Mouse (Mus musculus): Measurements from ENCODE around the gene Upb1. TPM values are rescaled to one million over a fixed set of nuclear protein-coding genes. Genes with fewer than 3 reads are reported as not detected.

The Upb1 gene
- polyA plus RNA-seq, 1 experiment, result 58.5 TPM

DNA sequence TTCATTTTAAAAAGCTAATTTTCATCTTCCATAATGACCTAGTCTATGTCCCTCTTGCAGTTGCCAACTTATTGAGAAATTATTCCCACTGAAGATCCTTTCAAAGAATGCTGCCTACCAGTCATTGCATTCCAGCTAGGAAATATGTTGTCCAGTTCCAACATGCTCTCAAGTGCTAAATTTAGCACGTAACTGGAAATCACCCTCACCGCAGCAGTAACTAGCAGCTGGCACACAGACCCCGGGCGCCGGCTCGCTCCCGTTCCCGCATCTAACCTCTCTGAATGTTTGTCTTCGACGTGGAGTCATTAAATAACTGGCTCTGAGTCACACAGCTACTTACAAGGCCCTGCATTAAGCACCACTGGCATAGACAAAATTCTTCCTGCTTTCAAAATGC is 22.2 kb upstream of the Upb1 start:
- TF ChIP-seq CTCF (conservative IDR thresholded peaks at IDR 0.05; ENCODE audit: insufficient read depth, insufficient read length, low read depth, low read length) (no peak), POLR2A (IDR thresholded peaks at IDR 0.05; ENCODE audit: low read depth, low read length) (no peak)
- Histone ChIP-seq H3K4me1 (ENCODE audit: control insufficient read depth, insufficient read depth, low read length) (no peaks in the 10 kb centered on the region; the same call in 1 of the 2 replicates), H3K4me3 (ENCODE audit: insufficient read depth, low read depth, low read length) (no peak overlapping the region), H3K36me3 (ENCODE audit: control insufficient read depth, insufficient read depth, low read length) (no peaks in the 10 kb centered on the region), H3K27me3 (replicated peaks; ENCODE audit: control insufficient read depth, insufficient read depth, low read length) (no peaks in the 10 kb centered on the region), H3K27ac (ENCODE audit: insufficient read depth, low read depth, low read length) (no peak overlapping the region)
- DNase-seq, result no peak
- 55% methylated on average over 10 of the region's 10 CpGs for WGBS

DNA sequence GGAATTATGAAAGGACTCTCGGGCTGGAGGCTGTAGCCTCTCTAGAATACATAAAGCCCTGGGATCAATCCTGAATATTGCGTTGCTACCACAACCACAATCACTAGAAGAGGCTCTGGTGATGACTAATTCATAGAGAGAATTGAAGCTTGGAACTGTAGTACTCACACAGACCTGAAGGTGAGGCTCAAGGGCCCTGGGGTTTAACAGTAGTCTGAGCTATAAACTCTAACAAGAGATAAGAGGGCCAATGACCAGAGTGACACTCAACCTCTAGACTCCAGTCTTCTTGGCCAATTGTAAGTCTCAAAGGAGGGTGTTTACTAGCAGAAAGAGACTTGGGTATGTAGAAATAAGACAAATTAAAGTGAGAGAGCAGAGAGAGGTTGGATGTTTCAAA is 10.8 kb upstream of the Upb1 start:
- Histone ChIP-seq H3K4me1 (ENCODE audit: control insufficient read depth, insufficient read depth, low read length) (no peaks in the 10 kb centered on the region; the same call in 1 of the 2 replicates), H3K27me3 (replicated peaks; ENCODE audit: control insufficient read depth, insufficient read depth, low read length) (no peaks in the 10 kb centered on the region), H3K4me3 (ENCODE audit: insufficient read depth, low read depth, low read length) (no peak overlapping the region), H3K27ac (ENCODE audit: insufficient read depth, low read depth, low read length) (no peak overlapping the region), H3K36me3 (ENCODE audit: control insufficient read depth, insufficient read depth, low read length) (no peaks in the 10 kb centered on the region)
- WGBS, result 88% methylated on average over 2 of the region's 2 CpGs
- TF ChIP-seq POLR2A (IDR thresholded peaks at IDR 0.05; ENCODE audit: low read depth, low read length), result no peak
- peak; percentile 24; the same call in 1 of the 2 replicates for TF ChIP-seq CTCF (conservative IDR thresholded peaks at IDR 0.05; ENCODE audit: insufficient read depth, insufficient read length, low read depth, low read length)
- peak; percentile 36 for DNase-seq

DNA sequence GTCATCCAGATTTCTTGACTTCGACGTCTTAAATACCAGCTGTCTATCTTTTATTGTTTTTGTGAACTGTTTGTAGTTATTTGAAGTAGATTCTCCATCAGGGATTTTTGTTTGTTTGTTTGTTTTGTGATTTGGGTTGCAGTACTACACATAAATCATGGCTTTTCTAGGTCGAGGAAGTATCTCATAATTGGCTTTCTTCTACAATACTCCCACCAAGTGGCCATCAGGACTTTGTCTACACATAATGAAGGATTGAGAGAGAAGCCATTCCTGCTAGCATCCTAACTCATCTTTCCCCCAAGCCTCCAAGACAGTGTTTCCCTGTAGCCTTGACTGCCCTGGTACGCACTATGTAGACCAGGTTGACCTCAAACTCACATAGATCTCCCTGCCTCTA is 10.1 kb upstream of the Upb1 start:
- WGBS, result 75% methylated on average over 4 of the region's 4 CpGs
- H3K4me1 ChIP-seq (ENCODE audit: control insufficient read depth, insufficient read depth, low read length), result no peaks in the 10 kb centered on the region; the same call in 1 of the 2 replicates
- no peaks in the 10 kb centered on the region for H3K36me3 ChIP-seq (ENCODE audit: control insufficient read depth, insufficient read depth, low read length)
- TF ChIP-seq CTCF (conservative IDR thresholded peaks at IDR 0.05; ENCODE audit: insufficient read depth, insufficient read length, low read depth, low read length), result peak; percentile 19; the same call in 1 of the 2 replicates
- no peak for TF ChIP-seq POLR2A (IDR thresholded peaks at IDR 0.05; ENCODE audit: low read depth, low read length)
- peak; percentile 37 for DNase-seq
- no peak overlapping the region for H3K4me3 ChIP-seq (ENCODE audit: insufficient read depth, low read depth, low read length)
- no peak overlapping the region for H3K27ac ChIP-seq (ENCODE audit: insufficient read depth, low read depth, low read length)
- no peaks in the 10 kb centered on the region for H3K27me3 ChIP-seq (replicated peaks; ENCODE audit: control insufficient read depth, insufficient read depth, low read length)

- no peak for DNase-seq
- H3K36me3 ChIP-seq (ENCODE audit: control insufficient read depth, insufficient read depth, low read length), result no peaks in the 10 kb centered on the region
- no peak overlapping the region for H3K4me3 ChIP-seq (ENCODE audit: insufficient read depth, low read depth, low read length)
- TF ChIP-seq POLR2A (IDR thresholded peaks at IDR 0.05; ENCODE audit: low read depth, low read length) (no peak), CTCF (conservative IDR thresholded peaks at IDR 0.05; ENCODE audit: insufficient read depth, insufficient read length, low read depth, low read length) (no peak)
- no peak overlapping the region for H3K27ac ChIP-seq (ENCODE audit: insufficient read depth, low read depth, low read length)
- no peaks in the 10 kb centered on the region; the same call in 1 of the 2 replicates for H3K4me1 ChIP-seq (ENCODE audit: control insufficient read depth, insufficient read depth, low read length)
- 90% methylated on average over 8 of the region's 8 CpGs for WGBS
- no peaks in the 10 kb centered on the region for H3K27me3 ChIP-seq (replicated peaks; ENCODE audit: control insufficient read depth, insufficient read depth, low read length)
Measured at GRCm38 (mm10) chr10:75394796-75395195, 6.1 kb upstream of the Upb1 start.

DNA sequence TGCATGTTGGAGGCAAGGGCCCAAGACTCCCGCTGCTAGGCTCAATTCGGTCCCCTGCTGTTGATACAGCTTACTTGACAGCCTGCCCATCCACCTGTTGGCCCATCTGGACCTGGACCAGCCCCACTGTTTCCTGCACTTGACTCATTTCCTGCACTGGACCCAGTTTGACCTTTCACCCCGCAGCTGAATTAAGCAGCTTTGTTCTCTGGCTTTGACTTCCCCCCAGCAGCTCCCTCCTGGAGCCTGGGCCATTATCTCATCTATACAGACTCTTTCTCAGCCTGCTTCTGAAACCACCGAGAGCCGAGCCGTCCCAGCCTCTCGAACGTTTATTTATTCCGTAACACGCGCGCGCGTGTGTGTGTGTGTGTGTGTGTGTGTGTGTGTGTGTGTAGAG is 3.9 kb upstream of the Upb1 start:
- Histone ChIP-seq H3K27ac (ENCODE audit: insufficient read depth, low read depth, low read length) (no peak overlapping the region), H3K4me1 (ENCODE audit: control insufficient read depth, insufficient read depth, low read length) (no peaks in the 10 kb centered on the region), H3K4me3 (ENCODE audit: insufficient read depth, low read depth, low read length) (no peak overlapping the region), H3K27me3 (replicated peaks; ENCODE audit: control insufficient read depth, insufficient read depth, low read length) (no peaks in the 10 kb centered on the region), H3K36me3 (ENCODE audit: control insufficient read depth, insufficient read depth, low read length) (no peaks in the 10 kb centered on the region)
- WGBS, result 65% methylated on average over 14 of the region's 14 CpGs
- TF ChIP-seq POLR2A (IDR thresholded peaks at IDR 0.05; ENCODE audit: low read depth, low read length), result no peak
- TF ChIP-seq CTCF (conservative IDR thresholded peaks at IDR 0.05; ENCODE audit: insufficient read depth, insufficient read length, low read depth, low read length), result no peak
- DNase-seq, result peak; percentile 76

GRCm38 (mm10) chr10:75405916-75406315 is 5.0 kb downstream of the Upb1 start:
- H3K27ac ChIP-seq (ENCODE audit: insufficient read depth, low read depth, low read length), result no peak overlapping the region; the same call in 1 of the 2 replicates
- no peak for TF ChIP-seq CTCF (conservative IDR thresholded peaks at IDR 0.05; ENCODE audit: insufficient read depth, insufficient read length, low read depth, low read length)
- TF ChIP-seq POLR2A (IDR thresholded peaks at IDR 0.05; ENCODE audit: low read depth, low read length), result no peak

DNA sequence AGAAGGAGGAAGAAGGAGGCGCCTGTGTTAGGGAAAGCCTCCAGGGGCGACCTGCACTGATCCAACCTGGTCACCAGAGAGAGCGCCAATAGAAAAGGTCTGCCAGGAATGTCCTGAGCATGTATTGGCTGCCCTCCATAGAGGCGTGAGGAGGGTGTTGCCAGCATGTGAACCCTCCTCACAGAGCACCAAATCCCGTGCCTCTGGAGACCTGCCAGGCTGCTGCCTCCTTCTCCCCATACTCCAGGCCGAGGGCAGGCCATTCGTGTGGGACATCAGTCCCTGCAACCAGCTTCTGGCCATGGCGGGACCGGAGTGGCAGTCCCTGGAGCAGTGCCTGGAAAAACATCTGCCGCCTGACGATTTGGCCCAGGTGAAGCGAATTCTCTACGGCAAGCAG is 5.8 kb downstream of the Upb1 start:
- 40% methylated on average over 13 of the region's 13 CpGs for WGBS
- peak; percentile 63 for TF ChIP-seq POLR2A (IDR thresholded peaks at IDR 0.05; ENCODE audit: low read depth, low read length)
- 0 out of 2 replicates have a peak, but pooled peaks have one; percentile 19 for TF ChIP-seq CTCF (conservative IDR thresholded peaks at IDR 0.05; ENCODE audit: insufficient read depth, insufficient read length, low read depth, low read length)
- H3K27ac ChIP-seq (ENCODE audit: insufficient read depth, low read depth, low read length), result peak overlapping the region; percentile 11
- peaks cover 13% of the 10 kb centered on the region; the same call in 1 of the 2 replicates for H3K4me1 ChIP-seq (ENCODE audit: control insufficient read depth, insufficient read depth, low read length)
- peak; percentile 96 for DNase-seq
- H3K27me3 ChIP-seq (replicated peaks; ENCODE audit: control insufficient read depth, insufficient read depth, low read length), result no peaks in the 10 kb centered on the region
- no peaks in the 10 kb centered on the region for H3K36me3 ChIP-seq (ENCODE audit: control insufficient read depth, insufficient read depth, low read length)
- peak overlapping the region; percentile 41 for H3K4me3 ChIP-seq (ENCODE audit: insufficient read depth, low read depth, low read length)

More at GRCm38 (mm10) chr10:75405916-75406315, 5.0 kb downstream of the Upb1 start:
- no peak for DNase-seq
- WGBS, result 95% methylated on average over 8 of the region's 8 CpGs
- H3K27me3 ChIP-seq (replicated peaks; ENCODE audit: control insufficient read depth, insufficient read depth, low read length), result no peaks in the 10 kb centered on the region
- H3K4me1 ChIP-seq (ENCODE audit: control insufficient read depth, insufficient read depth, low read length), result peaks cover 8% of the 10 kb centered on the region; the same call in 1 of the 2 replicates
- no peaks in the 10 kb centered on the region for H3K36me3 ChIP-seq (ENCODE audit: control insufficient read depth, insufficient read depth, low read length)
- no peak overlapping the region for H3K4me3 ChIP-seq (ENCODE audit: insufficient read depth, low read depth, low read length)

All from kidney, adult 2 months (tissue).